Mouse (Mus musculus): Measurements from ENCODE around the gene Bcor. TPM values are rescaled to one million over a fixed set of nuclear protein-coding genes. Genes with fewer than 3 reads are reported as not detected.
A peak's percentile ranks its signal among the peaks of the same experiment; 100 is the strongest.

Bcor gene
- polyA plus RNA-seq, 1 experiment = 6.4 TPM

DNA sequence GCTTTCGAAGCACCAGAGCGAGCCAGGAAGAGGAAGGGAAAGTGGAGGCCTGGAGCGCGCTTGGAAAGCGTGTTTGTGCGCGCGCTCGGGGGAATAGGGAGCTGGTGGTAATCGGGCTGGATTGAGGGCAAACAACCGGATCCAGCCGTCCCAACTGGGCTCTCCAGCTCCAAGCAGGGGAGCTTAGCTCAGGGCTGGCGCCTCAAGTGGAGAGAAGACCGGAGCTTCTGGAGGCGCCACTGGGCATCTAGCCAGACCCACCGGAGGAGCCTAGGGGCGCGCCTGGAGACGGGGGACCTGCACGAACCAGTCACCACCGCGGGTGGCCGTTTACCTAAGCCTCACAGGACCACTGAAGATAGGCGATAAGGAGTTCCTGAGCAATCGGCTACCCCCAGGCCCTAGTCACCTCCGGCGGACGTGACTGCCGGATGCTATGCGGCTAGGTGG lies 4.3 kb downstream of the Bcor start:
- Histone ChIP-seq H3K4me1 (ENCODE audit: control insufficient read depth, insufficient read depth, low read length) (peaks cover 5% of the 10 kb centered on the region; the same call in 1 of the 2 replicates), H3K4me3 (ENCODE audit: insufficient read depth, low read depth, low read length) (peak overlapping the region; percentile 43), H3K27ac (ENCODE audit: insufficient read depth, low read depth, low read length) (no peak overlapping the region), H3K27me3 (replicated peaks; ENCODE audit: control insufficient read depth, insufficient read depth, low read length) (no peaks in the 10 kb centered on the region), H3K36me3 (ENCODE audit: control insufficient read depth, insufficient read depth, low read length) (no peaks in the 10 kb centered on the region)
- WGBS = 13% methylated on average over 30 of the region's 30 CpGs
- peak; percentile 47 for DNase-seq
- TF ChIP-seq POLR2A (IDR thresholded peaks at IDR 0.05; ENCODE audit: low read depth, low read length) = no peak
- TF ChIP-seq CTCF (conservative IDR thresholded peaks at IDR 0.05; ENCODE audit: insufficient read depth, insufficient read length, low read depth, low read length) = no peak

DNA sequence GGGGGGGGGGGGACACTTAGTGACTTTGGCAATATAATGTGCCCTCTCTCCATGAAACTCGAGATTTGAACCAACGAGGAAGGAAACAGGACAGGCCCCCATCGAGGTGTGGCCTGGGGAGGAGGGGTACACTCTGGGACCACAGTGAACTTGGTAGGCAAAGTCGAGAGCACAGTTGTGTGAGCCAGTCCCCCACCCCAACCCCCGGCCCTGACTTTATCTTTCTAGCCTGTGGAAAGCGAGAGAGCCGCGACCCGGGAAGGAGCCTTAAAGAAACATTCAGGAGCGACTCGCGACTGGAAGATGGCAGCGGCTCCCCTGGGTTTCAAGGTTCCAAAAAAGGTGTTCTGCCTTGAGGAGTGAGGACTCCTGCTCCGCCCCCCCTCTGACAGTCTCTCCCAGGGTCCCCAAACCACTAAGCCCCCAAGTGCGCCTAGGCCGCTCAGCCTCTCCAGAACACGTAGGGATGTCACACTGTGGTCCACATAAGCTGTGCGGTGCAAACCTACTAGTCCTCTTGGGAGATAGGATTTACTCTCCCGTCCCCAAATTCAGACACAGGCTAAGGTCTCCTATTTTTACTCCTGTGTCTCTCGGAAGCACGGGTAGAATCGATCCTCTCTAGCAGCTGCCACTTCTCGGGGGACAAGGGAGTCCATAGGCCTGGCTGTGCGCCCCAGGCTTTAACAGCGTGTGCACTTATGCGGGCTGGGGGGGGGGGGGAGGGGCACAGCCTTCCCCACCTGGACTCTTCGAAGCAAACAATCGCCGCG lies 4.9 kb downstream of the Bcor start:
- DNase-seq = no peak
- Histone ChIP-seq H3K4me1 (ENCODE audit: control insufficient read depth, insufficient read depth, low read length) (peaks cover 5% of the 10 kb centered on the region; the same call in 1 of the 2 replicates), H3K27ac (ENCODE audit: insufficient read depth, low read depth, low read length) (no peak overlapping the region), H3K4me3 (ENCODE audit: insufficient read depth, low read depth, low read length) (peak overlapping the region; percentile 43), H3K36me3 (ENCODE audit: control insufficient read depth, insufficient read depth, low read length) (no peaks in the 10 kb centered on the region), H3K27me3 (replicated peaks; ENCODE audit: control insufficient read depth, insufficient read depth, low read length) (no peaks in the 10 kb centered on the region)
- TF ChIP-seq CTCF (conservative IDR thresholded peaks at IDR 0.05; ENCODE audit: insufficient read depth, insufficient read length, low read depth, low read length) = no peak
- no peak for TF ChIP-seq POLR2A (IDR thresholded peaks at IDR 0.05; ENCODE audit: low read depth, low read length)
- WGBS = 43% methylated on average over 29 of the region's 30 CpGs

- Histone ChIP-seq H3K36me3 (ENCODE audit: control insufficient read depth, insufficient read depth, low read length) (no peaks in the 10 kb centered on the region), H3K4me1 (ENCODE audit: control insufficient read depth, insufficient read depth, low read length) (peaks cover 5% of the 10 kb centered on the region; the same call in 1 of the 2 replicates), H3K4me3 (ENCODE audit: insufficient read depth, low read depth, low read length) (no peak overlapping the region), H3K27ac (ENCODE audit: insufficient read depth, low read depth, low read length) (no peak overlapping the region), H3K27me3 (replicated peaks; ENCODE audit: control insufficient read depth, insufficient read depth, low read length) (no peaks in the 10 kb centered on the region)
- DNase-seq = no peak
- WGBS = 61% methylated on average over 30 of the region's 31 CpGs
- no peak for TF ChIP-seq CTCF (conservative IDR thresholded peaks at IDR 0.05; ENCODE audit: insufficient read depth, insufficient read length, low read depth, low read length)
- no peak for TF ChIP-seq POLR2A (IDR thresholded peaks at IDR 0.05; ENCODE audit: low read depth, low read length)
These were observed 6.7 kb downstream of the Bcor start for GRCm38 (mm10) chrX:12153141-12154095.

- TF ChIP-seq POLR2A (IDR thresholded peaks at IDR 0.05; ENCODE audit: low read depth, low read length) = no peak
- TF ChIP-seq CTCF (conservative IDR thresholded peaks at IDR 0.05; ENCODE audit: insufficient read depth, insufficient read length, low read depth, low read length) = no peak
- H3K27me3 ChIP-seq (replicated peaks; ENCODE audit: control insufficient read depth, insufficient read depth, low read length) = no peaks in the 10 kb centered on the region
- H3K4me1 ChIP-seq (ENCODE audit: control insufficient read depth, insufficient read depth, low read length) = peaks cover 5% of the 10 kb centered on the region; the same call in 1 of the 2 replicates
These were observed 7.9 kb downstream of the Bcor start for GRCm38 (mm10) chrX:12151996-12152904.

DNA sequence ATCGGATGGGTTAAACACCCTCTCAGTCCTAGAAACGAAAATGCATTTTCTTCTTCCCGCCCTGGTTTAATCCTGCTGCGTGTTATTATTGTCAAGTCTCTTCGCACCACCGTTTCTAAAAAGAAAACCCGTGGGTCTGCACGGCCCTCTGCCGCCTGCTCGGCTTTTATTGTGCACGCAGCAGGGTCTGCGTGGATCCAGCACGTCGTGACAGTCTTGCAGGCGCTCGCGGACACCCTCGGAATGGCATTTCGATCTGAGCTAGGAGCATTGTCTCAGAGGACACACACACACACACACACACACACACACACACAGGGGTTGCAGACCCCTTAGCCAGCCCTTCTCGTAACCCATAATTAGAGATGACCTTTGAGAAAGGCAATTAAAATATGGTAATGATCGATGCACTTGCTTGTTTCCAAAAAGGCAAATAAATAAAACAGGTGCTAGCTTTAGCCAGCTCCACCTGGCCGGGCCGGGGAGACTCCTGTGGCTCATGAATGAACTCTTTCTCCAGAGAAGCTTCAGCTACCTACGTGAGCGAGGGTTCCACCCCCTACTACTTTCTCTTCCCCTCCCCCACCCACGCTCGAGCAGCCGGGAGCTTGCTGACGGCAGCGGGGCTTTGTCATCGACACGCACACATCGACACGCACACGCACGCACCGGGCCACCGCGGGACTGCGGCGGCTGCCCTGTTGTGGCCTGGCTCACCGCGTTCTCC lies 8.7 kb downstream of the Bcor start:
- Histone ChIP-seq H3K27ac (ENCODE audit: insufficient read depth, low read depth, low read length) (no peak overlapping the region), H3K4me1 (ENCODE audit: control insufficient read depth, insufficient read depth, low read length) (peaks cover 5% of the 10 kb centered on the region; the same call in 1 of the 2 replicates), H3K36me3 (ENCODE audit: control insufficient read depth, insufficient read depth, low read length) (no peaks in the 10 kb centered on the region), H3K27me3 (replicated peaks; ENCODE audit: control insufficient read depth, insufficient read depth, low read length) (no peaks in the 10 kb centered on the region), H3K4me3 (ENCODE audit: insufficient read depth, low read depth, low read length) (peak overlapping the region; percentile 33; the same call in 1 of the 2 replicates)
- TF ChIP-seq POLR2A (IDR thresholded peaks at IDR 0.05; ENCODE audit: low read depth, low read length) (no peak), CTCF (conservative IDR thresholded peaks at IDR 0.05; ENCODE audit: insufficient read depth, insufficient read length, low read depth, low read length) (no peak)
- 29% methylated on average over 43 of the region's 43 CpGs for WGBS
- no peak for DNase-seq

More at GRCm38 (mm10) chrX:12151996-12152904, 7.9 kb downstream of the Bcor start:
- Histone ChIP-seq H3K4me3 (ENCODE audit: insufficient read depth, low read depth, low read length) (peak overlapping the region; percentile 33; the same call in 1 of the 2 replicates), H3K36me3 (ENCODE audit: control insufficient read depth, insufficient read depth, low read length) (no peaks in the 10 kb centered on the region), H3K27ac (ENCODE audit: insufficient read depth, low read depth, low read length) (no peak overlapping the region)
- DNase-seq = no peak
- WGBS = 60% methylated on average over 41 of the region's 42 CpGs

GRCm38 (mm10) chrX:12150425-12150824 lies 9.7 kb downstream of the Bcor start:
- no peak for TF ChIP-seq CTCF (conservative IDR thresholded peaks at IDR 0.05; ENCODE audit: insufficient read depth, insufficient read length, low read depth, low read length)
- TF ChIP-seq POLR2A (IDR thresholded peaks at IDR 0.05; ENCODE audit: low read depth, low read length) = no peak
- Histone ChIP-seq H3K27ac (ENCODE audit: insufficient read depth, low read depth, low read length) (no peak overlapping the region), H3K27me3 (replicated peaks; ENCODE audit: control insufficient read depth, insufficient read depth, low read length) (no peaks in the 10 kb centered on the region), H3K4me3 (ENCODE audit: insufficient read depth, low read depth, low read length) (no peak overlapping the region), H3K36me3 (ENCODE audit: control insufficient read depth, insufficient read depth, low read length) (no peaks in the 10 kb centered on the region), H3K4me1 (ENCODE audit: control insufficient read depth, insufficient read depth, low read length) (peaks cover 5% of the 10 kb centered on the region; the same call in 1 of the 2 replicates)
- 76% methylated on average over 7 of the region's 7 CpGs for WGBS
- no peak for DNase-seq
